Mouse (Mus musculus) forebrain, embryonic 13.5 days (tissue): ENCODE data around the gene Adipor2. TPM values are rescaled to one million over a fixed set of nuclear protein-coding genes. Genes with fewer than 3 reads are reported as not detected.
"Not testable (repeated sequence)": the region's sequence is repeated elsewhere in the genome, so short reads cannot be mapped to it uniquely, and the experiment has no call there.

Experiments
- ATAC-seq: fragments of 200-750 bp; cut with Nextera tagmentation; 2 replicates; pipeline ENCODE4 v1.8.0; 2017
- H3K27ac ChIP-seq: fragments of 300-500 bp; sonication (generic); 2 replicates; pipeline ENCODE4 v1.5.1; 2015; ENCODE audit warnings: inconsistent platforms, mild to moderate bottlenecking, moderate library complexity
- H3K27me3 ChIP-seq: fragments of 300-500 bp; sonication (generic); 2 replicates; pipeline ENCODE4 v1.6.1; 2015; ENCODE audit warnings: mild to moderate bottlenecking, inconsistent platforms
- H3K36me3 ChIP-seq: fragments of 300-500 bp; sonication (generic); 2 replicates; pipeline ENCODE4 v1.6.1; 2015; ENCODE audit warnings: mild to moderate bottlenecking, inconsistent platforms; ENCODE audit not compliant: poor library complexity, severe bottlenecking
- H3K4me1 ChIP-seq: fragments of 300-500 bp; sonication (generic); 2 replicates; pipeline ENCODE4 v1.6.1; 2015; ENCODE audit warnings: inconsistent platforms
- H3K4me2 ChIP-seq: fragments of 300-500 bp; sonication (generic); 2 replicates; pipeline ENCODE4 v1.6.1; 2015; ENCODE audit warnings: inconsistent platforms, mild to moderate bottlenecking, moderate library complexity
- H3K4me3 ChIP-seq: fragments of 300-500 bp; sonication (generic); 2 replicates; pipeline ENCODE4 v1.5.1; 2015; ENCODE audit warnings: mild to moderate bottlenecking, inconsistent platforms
- H3K9ac ChIP-seq: fragments of 300-500 bp; sonication (generic); 2 replicates; pipeline ENCODE4 v1.6.1; 2015; ENCODE audit warnings: mild to moderate bottlenecking, inconsistent platforms
- H3K9me3 ChIP-seq: fragments of 300-500 bp; sonication (generic); replicated peaks from 2 replicates; pipeline ENCODE4 v1.6.1; 2016; ENCODE audit warnings: inconsistent platforms
- WGBS: fragments of 180-500 bp; shearing (Covaris S2); methylation state at CpG from one replicate; pipeline ENCODE4 v1.1.7; 2015; 5-methylcytosine and 5-hydroxymethylcytosine counted together
- polyA plus RNA-seq: library from polyadenylated mRNA; unstranded; fragments of >200 nt; fragmentation: Nextera tagmentation; extraction: Ambion mirVana; gene quantifications from 2 replicates; pipeline ENCODE4 v1.2.1, GENCODE M21; 2015

The Adipor2 gene
- polyA plus RNA-seq, 1 experiment from 2014 or later, result 38.3 TPM

DNA sequence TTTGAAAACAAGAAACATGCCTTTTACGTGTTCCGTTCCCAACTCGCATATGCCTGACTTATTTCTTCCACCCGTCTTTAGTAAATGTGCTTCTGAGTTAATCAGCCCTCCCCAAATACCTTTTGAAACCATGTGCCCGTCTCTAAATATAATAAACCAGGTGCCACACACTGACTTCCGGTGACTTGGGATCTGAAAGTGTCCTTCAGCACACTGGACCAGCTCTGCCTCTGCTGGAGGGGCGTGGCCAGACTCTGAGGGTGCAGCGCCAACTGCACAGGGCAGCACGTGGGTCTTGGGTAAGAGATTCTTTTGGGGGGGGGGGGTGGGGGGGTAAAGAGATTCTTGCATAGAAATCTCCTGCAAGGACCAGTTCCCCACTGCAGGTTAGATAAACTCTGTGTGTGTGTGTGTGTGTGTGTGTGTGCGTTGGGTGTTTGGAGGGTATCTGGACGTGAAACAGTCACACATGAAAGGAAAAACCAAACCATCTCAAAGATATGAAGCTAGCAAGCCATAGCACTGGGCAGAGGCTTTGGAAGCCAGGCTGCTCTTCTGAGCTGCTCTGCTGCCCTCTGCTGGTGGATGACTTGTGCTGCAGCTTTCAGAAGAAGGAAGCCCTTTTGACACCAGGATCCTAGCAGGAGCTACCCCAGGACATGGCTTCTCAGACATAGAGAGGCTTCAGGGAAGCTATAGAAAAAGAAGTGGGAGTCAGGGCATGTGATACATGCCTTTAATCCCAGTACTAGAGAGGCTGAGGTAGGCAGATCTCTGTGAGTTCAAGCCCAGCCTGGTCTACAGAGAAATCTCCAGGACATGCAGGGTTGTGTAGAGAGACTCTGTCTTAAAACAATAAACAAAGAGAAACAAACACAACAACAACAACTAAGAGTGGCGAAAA is 26.5 kb upstream of the Adipor2 start:
- ATAC-seq, result peak; percentile 70
- Histone ChIP-seq H3K4me1 (peaks cover 16% of the 10 kb centered on the region), H3K27ac (no peak overlapping the region; the same call in 1 of the 2 replicates), H3K4me3 (no peak overlapping the region), H3K27me3 (no peaks in the 10 kb centered on the region), H3K4me2 (no peak overlapping the region), H3K9me3 (no peaks in the 10 kb centered on the region), H3K9ac (no peak overlapping the region), H3K36me3 (no peaks in the 10 kb centered on the region)
- WGBS, result 54% methylated on average over 12 of the region's 12 CpGs

DNA sequence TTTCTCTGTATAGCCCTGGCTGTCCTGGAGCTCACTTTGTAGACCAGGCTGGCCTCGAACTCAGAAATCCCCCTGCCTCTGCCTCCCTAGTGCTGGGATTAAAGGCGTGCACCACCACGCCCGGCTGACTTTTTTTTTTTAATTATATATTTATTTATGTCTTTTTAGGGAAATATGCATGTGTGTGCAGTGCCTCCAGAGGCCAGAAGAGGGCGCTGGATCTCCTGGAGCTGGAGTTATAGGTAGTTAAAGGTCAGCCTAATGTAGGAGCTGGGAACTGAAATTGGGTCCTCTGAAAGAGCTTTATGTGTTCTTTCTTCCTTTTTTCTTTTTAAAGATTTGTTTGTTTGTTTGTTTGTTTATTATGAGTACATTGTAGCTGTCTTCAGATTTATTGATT is 25.2 kb upstream of the Adipor2 start:
- not testable (repeated sequence) for H3K4me1 ChIP-seq, H3K9ac ChIP-seq, H3K27me3 ChIP-seq, ATAC-seq, H3K9me3 ChIP-seq, H3K36me3 ChIP-seq, H3K4me3 ChIP-seq, H3K27ac ChIP-seq, H3K4me2 ChIP-seq
- WGBS, result 86% methylated on average over 5 of the region's 5 CpGs

DNA sequence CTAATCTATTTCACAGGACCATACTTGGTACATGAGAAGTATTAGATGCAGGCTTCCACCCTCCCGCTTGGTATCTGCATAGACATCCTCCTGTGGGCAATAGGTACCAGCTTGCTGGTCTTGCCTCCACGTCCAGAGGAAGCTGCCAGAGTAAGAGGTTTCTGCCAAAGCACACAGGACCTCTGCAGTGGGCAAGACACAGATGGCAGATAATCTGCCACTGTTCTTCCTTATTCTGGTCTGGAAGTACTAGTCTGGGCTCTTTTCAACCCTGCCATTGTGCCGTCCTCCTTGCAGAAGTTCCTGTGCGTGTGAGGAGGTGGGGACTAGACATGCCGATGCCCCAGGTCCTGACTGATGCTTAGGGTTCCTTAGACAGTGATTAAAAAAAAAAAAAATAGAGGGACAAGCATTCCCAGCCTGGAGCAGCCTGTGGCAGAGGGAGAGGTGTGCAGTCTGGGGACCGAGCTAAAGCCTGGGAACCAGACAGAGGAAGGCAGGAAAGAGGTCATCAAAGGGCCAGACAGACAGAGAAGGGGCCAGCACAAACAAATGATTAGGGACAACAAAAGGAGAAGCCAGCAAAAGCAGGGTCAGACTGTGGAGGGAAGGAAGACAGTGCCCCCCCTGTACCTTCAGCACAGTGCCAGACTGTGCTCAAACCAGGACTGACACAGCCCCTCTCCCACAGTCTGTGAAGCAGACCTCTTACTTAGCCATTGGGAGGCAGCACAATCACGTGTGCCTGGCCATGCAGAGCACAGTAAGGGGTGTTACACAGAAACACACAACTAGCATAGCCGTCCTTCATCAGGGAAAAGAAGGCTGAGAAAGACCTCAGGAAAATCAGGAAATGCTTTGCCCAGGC is 20.6 kb upstream of the Adipor2 start:
- Histone ChIP-seq H3K27ac (no peak overlapping the region), H3K36me3 (no peaks in the 10 kb centered on the region), H3K9ac (no peak overlapping the region), H3K27me3 (no peaks in the 10 kb centered on the region), H3K4me2 (no peak overlapping the region), H3K9me3 (no peaks in the 10 kb centered on the region), H3K4me3 (no peak overlapping the region), H3K4me1 (no peaks in the 10 kb centered on the region)
- 57% methylated on average over 8 of the region's 8 CpGs for WGBS
- ATAC-seq, result 0 out of 2 replicates have a peak, but pooled peaks have one; percentile 53

DNA sequence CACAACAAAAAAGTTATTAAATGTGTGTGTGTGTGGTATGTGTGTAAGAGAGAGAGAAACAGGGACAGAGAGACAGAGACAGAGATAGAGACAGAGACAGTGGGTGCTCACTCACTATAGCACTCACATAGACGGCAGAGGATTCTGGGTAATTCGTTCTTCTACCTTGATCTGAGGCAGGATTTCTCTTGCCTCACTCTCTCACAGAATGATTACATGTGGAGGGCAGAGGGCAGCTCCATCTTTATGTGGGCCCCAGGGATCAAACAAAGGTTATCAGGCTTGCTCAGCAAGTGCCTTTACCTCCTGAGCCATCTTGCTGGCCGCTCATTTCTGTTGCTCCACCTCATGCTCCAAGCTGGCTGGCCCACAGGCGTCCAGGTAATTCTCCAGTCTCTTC is 16.9 kb upstream of the Adipor2 start:
- H3K27ac ChIP-seq, result no peak overlapping the region
- H3K4me2 ChIP-seq, result no peak overlapping the region
- no peak overlapping the region for H3K4me3 ChIP-seq
- ATAC-seq, result no peak
- no peaks in the 10 kb centered on the region for H3K9me3 ChIP-seq
- H3K27me3 ChIP-seq, result no peaks in the 10 kb centered on the region
- no peaks in the 10 kb centered on the region for H3K4me1 ChIP-seq
- H3K9ac ChIP-seq, result no peak overlapping the region
- no peaks in the 10 kb centered on the region for H3K36me3 ChIP-seq
- WGBS, result 95% methylated on average over 4 of the region's 4 CpGs

GRCm38 (mm10) chr6:119431751-119432324 is 14.3 kb upstream of the Adipor2 start:
- H3K4me2 ChIP-seq, result no peak overlapping the region

GRCm38 (mm10) chr6:119430508-119430907 is 13.0 kb upstream of the Adipor2 start:
- Histone ChIP-seq H3K9me3 (no peaks in the 10 kb centered on the region), H3K9ac (no peak overlapping the region), H3K27ac (no peak overlapping the region), H3K4me3 (no peak overlapping the region), H3K4me1 (no peaks in the 10 kb centered on the region), H3K36me3 (no peaks in the 10 kb centered on the region), H3K27me3 (no peaks in the 10 kb centered on the region), H3K4me2 (no peak overlapping the region)
- 54% methylated on average over 2 of the region's 2 CpGs for WGBS
- ATAC-seq, result peak; percentile 21; the same call in 1 of the 2 replicates

More at GRCm38 (mm10) chr6:119431751-119432324, 14.3 kb upstream of the Adipor2 start:
- Histone ChIP-seq H3K4me1 (no peaks in the 10 kb centered on the region), H3K4me3 (no peak overlapping the region), H3K36me3 (no peaks in the 10 kb centered on the region), H3K27ac (no peak overlapping the region), H3K9me3 (no peaks in the 10 kb centered on the region), H3K27me3 (no peaks in the 10 kb centered on the region), H3K9ac (no peak overlapping the region)
- 89% methylated on average over 6 of the region's 6 CpGs for WGBS
- no peak for ATAC-seq

- H3K4me1 ChIP-seq, result no peaks in the 10 kb centered on the region
- no peak overlapping the region for H3K9ac ChIP-seq
- WGBS, result 94% methylated on average over 13 of the region's 13 CpGs
- H3K4me2 ChIP-seq, result no peak overlapping the region
- ATAC-seq, result no peak
- H3K27me3 ChIP-seq, result no peaks in the 10 kb centered on the region
- H3K36me3 ChIP-seq, result no peaks in the 10 kb centered on the region
- no peak overlapping the region for H3K27ac ChIP-seq
- no peaks in the 10 kb centered on the region for H3K9me3 ChIP-seq
- no peak overlapping the region for H3K4me3 ChIP-seq
Measured at GRCm38 (mm10) chr6:119429311-119429710, 11.8 kb upstream of the Adipor2 start.

- ATAC-seq, result no peak
- Histone ChIP-seq H3K36me3 (no peaks in the 10 kb centered on the region), H3K9me3 (no peaks in the 10 kb centered on the region), H3K4me1 (no peaks in the 10 kb centered on the region), H3K27me3 (no peaks in the 10 kb centered on the region), H3K27ac (no peak overlapping the region), H3K4me3 (no peak overlapping the region), H3K9ac (no peak overlapping the region), H3K4me2 (no peak overlapping the region)
- 87% methylated on average over 3 of the region's 3 CpGs for WGBS
Measured at GRCm38 (mm10) chr6:119428611-119429010, 11.1 kb upstream of the Adipor2 start.

GRCm38 (mm10) chr6:119421001-119421400 is 3.5 kb upstream of the Adipor2 start:
- WGBS, result 95% methylated on average over 4 of the region's 4 CpGs
- Histone ChIP-seq H3K4me1 (peaks cover 14% of the 10 kb centered on the region), H3K27ac (no peak overlapping the region)

DNA sequence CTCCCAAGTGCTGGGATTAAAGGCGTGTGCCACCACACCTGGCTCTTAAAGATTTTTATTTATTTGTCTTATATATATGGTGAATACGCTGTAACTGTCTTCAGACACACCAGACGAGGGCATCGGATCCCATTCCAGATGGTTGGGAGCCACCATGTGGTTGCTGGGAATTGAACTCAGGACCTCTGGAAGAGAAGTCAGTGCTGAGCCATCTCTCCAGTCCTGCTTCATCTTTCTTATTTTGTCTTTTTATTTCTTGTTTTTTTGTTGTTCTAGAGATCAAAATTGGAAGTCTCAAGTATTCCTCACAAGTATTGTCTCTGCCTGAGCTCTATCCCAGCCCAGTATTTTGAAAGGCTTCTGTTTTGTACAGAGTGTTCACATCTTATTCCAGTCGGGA is 2.9 kb upstream of the Adipor2 start:
- Histone ChIP-seq H3K4me2 (no peak overlapping the region), H3K4me1 (peaks cover 14% of the 10 kb centered on the region), H3K27me3 (no peaks in the 10 kb centered on the region), H3K9ac (no peak overlapping the region), H3K36me3 (no peaks in the 10 kb centered on the region), H3K9me3 (no peaks in the 10 kb centered on the region), H3K4me3 (no peak overlapping the region), H3K27ac (no peak overlapping the region)
- ATAC-seq, result no peak
- 93% methylated on average over 5 of the region's 5 CpGs for WGBS

More at GRCm38 (mm10) chr6:119421001-119421400, 3.5 kb upstream of the Adipor2 start:
- no peaks in the 10 kb centered on the region for H3K9me3 ChIP-seq
- H3K4me3 ChIP-seq, result no peak overlapping the region
- no peak overlapping the region for H3K4me2 ChIP-seq
- no peaks in the 10 kb centered on the region for H3K27me3 ChIP-seq
- no peaks in the 10 kb centered on the region for H3K36me3 ChIP-seq
- no peak overlapping the region for H3K9ac ChIP-seq
- no peak for ATAC-seq

DNA sequence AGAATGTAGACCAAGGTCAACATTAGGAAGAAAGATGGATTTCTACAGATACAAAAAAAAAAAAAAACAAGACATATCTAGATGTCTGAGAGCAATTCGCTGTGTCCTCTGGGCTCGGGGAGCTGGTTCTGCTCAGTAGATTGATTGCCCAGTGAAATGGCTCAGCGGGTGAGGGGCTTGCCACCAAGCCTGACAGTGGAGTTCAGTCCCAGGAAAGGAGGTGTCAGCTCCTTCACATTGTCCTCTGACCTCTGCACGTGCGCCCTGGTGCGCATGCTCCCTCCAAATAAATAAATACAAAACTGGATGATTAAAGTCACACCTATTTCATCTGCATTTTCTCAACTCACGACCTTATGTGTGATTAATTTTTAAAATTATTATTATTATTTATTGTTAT is 1.9 kb upstream of the Adipor2 start:
- Histone ChIP-seq H3K27ac (no peak overlapping the region), H3K4me2 (no peak overlapping the region), H3K36me3 (no peaks in the 10 kb centered on the region), H3K27me3 (no peaks in the 10 kb centered on the region), H3K9me3 (no peaks in the 10 kb centered on the region), H3K4me1 (peaks cover 14% of the 10 kb centered on the region), H3K9ac (no peak overlapping the region), H3K4me3 (no peak overlapping the region)
- 32% methylated on average over 7 of the region's 7 CpGs for WGBS
- ATAC-seq, result no peak
